Mouse (Mus musculus): Measurements from ENCODE around the gene Tanc2. TPM values are rescaled to one million over a fixed set of nuclear protein-coding genes. Genes with fewer than 3 reads are reported as not detected.
A peak's percentile ranks its signal among the peaks of the same experiment; 100 is the strongest.

Tanc2 gene
- total RNA-seq, 2 experiments from 2014 or later, result 1.2 to 1.6 TPM

DNA sequence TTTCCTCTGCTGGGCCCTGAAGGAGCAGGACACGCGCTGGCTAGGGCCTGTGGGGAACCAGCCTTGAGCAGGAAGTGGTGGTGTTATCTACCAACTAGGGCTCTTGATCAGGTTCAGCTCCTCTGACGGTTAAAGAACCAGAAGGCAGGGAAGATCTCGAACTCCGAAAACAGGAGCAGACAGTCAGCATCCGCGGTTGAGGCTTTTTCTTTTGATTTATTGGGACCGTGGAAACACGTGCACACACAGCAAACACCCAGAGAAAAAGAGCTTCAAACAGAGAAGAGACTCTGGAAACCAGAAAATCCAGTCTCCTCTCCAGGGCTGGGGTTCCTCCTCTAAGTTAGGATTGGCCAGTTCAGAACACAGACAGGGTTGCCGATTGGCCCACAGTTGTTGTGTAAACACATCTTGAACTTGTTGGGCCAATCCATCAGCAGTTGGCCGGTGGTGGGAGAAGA lies 356.9 kb downstream of the Tanc2 start:
- no peak for ATAC-seq (replicated peaks; ENCODE audit: poor library complexity, severe bottlenecking)

- peak; percentile 8; the same call in 1 of the 2 replicates for ATAC-seq (replicated peaks; ENCODE audit: poor library complexity, severe bottlenecking)
These were observed 358.5 kb downstream of the Tanc2 start for GRCm38 (mm10) chr11:105948255-105948654.

DNA sequence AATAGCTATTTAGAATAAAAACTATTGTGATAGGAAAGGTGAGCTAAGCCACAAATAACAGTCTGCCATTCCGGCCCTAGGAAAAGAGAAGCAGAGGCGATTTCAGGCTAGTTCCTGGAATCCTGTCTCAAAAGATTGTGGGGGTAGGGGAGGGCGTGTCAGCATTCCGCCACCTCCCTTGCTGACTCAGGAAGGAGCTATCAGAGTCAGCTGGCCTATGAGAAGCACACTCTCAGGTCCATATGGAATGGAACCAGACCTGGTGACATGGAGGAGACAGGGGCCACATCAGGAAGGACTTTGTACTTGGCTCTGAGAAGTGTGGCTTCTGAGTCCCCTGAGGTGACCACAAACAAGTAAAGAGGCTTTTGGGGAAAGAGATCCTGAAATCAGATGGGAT lies 360.7 kb downstream of the Tanc2 start:
- ATAC-seq (replicated peaks; ENCODE audit: poor library complexity, severe bottlenecking), result no peak

DNA sequence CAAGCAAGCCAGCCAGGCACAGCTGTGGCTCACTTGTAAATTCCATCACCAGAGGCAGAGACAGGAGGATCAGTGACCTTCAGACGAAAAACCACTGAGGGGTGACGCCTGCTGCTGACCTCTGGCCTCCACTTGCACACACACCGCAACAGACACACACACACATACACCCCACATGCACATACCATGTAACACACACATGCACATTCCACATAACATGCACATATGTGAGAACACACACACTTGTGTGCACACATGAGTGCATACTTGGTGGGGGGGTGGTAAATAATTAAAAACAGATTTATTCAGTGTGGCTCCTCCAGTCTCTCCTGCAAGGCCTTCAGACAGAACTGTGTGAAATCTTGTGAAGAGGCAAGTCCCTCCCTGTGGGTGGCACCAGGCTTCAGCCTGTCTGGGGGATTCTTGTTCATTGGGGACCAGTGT lies 361.8 kb downstream of the Tanc2 start:
- no peak for ATAC-seq (replicated peaks; ENCODE audit: poor library complexity, severe bottlenecking)

- ATAC-seq (replicated peaks; ENCODE audit: poor library complexity, severe bottlenecking), result no peak
These were observed 362.3 kb downstream of the Tanc2 start for GRCm38 (mm10) chr11:105952111-105952510.

- no peak for ATAC-seq (replicated peaks; ENCODE audit: poor library complexity, severe bottlenecking)
These were observed 363.2 kb downstream of the Tanc2 start, which contains the start of gene Cyb561 for GRCm38 (mm10) chr11:105952911-105953386. Gene Cyb561, minus strand, starts transcription at chr11:105953336.

GRCm38 (mm10) chr11:105953402-105953801 lies 363.6 kb downstream of the Tanc2 start:
- ATAC-seq (replicated peaks; ENCODE audit: poor library complexity, severe bottlenecking), result peak; percentile 48

DNA sequence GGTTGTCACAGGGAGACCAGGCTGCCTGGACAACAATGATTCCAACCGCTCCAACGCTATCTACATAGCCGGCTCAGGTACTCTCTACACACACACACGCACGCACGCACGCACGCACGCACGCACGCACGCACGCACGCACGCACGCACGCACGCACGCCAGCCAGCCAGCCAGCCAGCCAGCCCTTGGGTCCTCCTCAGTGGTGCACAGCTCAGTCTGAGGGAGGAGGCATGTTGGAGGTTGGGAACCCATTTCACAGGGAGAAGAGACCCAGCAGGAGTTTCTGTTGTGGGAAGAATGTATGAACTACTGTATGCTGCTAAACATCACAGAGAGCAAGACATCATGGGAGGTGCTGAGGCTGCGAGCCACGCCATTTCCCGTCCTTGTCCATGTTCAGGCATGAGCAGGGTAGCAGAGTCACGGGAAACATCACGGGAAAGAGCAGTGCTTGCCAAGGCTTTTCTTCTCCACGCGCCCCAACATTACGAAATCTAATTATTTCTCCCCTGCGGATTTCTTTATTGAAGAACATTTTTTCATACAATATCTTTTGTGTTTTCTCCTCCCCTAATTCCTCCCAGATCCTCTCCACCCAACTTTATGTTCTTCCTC lies 366.1 kb downstream of the Tanc2 start:
- no peak for ATAC-seq (replicated peaks; ENCODE audit: poor library complexity, severe bottlenecking)

DNA sequence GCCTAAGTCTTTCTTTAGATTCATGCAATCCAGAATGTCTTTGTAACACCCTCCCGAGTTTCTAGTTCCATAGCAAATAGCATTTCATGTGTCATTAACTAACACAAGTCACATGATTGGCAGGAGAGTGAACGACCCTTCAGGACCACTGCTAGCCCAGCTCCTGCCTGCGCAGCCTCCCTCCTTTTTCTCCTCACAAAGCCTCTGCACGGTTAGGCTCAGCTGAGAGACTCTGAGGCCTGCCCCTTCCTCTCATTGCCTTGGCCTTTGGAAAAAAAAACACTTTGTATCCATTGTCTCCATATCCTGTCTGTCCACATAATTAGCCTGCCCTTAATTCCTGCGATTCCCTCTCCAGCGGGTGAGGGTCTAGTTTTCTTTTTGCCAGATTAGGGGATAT lies 367.7 kb downstream of the Tanc2 start:
- no peak for ATAC-seq (replicated peaks; ENCODE audit: poor library complexity, severe bottlenecking)

- ATAC-seq (replicated peaks; ENCODE audit: poor library complexity, severe bottlenecking), result no peak
These were observed 368.8 kb downstream of the Tanc2 start for GRCm38 (mm10) chr11:105958566-105958965.

DNA sequence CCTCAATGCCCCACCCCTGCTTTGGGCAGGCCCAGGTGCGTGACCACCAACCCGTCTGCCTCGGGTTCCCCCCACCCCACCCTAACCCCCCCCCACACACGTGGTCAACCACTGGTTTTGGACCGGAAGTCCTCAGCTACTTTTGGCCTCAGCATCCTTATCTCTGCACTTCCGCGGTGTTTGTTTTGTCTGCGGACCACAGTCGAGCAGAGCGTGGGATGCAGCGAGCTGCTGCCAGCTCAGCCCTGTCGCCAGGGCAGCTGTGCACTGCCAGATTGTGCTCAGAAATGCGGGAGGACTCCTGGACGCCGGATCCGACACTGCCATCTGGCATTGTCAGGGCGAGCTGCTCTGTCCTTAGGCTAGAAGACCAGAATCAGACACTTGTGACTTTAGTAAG lies 369.6 kb downstream of the Tanc2 start:
- ATAC-seq (replicated peaks; ENCODE audit: poor library complexity, severe bottlenecking), result peak; percentile 14

- 0 out of 2 replicates have a peak, but pooled peaks have one; percentile 26 for ATAC-seq (replicated peaks; ENCODE audit: poor library complexity, severe bottlenecking)
These were observed 374.9 kb downstream of the Tanc2 start for GRCm38 (mm10) chr11:105964691-105965090.

DNA sequence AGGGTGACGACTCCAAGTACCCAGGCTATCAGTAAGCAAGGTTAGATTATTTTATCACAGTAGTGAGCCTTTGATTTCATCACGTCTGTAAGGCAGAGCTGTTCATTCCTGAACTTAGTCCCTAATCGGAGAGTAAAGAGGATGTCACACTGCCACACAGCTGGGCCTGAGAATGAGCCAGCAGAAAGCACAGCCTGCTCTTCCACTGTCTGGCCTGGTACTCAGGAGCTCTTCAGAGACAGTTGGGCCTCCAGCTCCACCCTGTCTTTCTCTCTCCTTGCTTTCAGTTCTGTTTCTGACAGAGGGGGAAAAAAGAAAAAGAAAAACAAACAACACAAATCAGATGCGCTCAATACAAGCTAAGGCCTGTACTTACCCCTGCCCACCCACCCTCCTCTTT lies 376.5 kb downstream of the Tanc2 start:
- no peak; the same call in 1 of the 2 replicates for ATAC-seq (replicated peaks; ENCODE audit: poor library complexity, severe bottlenecking)

- peak; percentile 39; the same call in 1 of the 2 replicates for ATAC-seq (replicated peaks; ENCODE audit: poor library complexity, severe bottlenecking)
These were observed 378.2 kb downstream of the Tanc2 start, which contains the start of gene Ace for GRCm38 (mm10) chr11:105967741-105968574. Gene Ace, plus strand, starts transcription at chr11:105967945.

- ATAC-seq (replicated peaks; ENCODE audit: poor library complexity, severe bottlenecking), result no peak
These were observed 379.2 kb downstream of the Tanc2 start for GRCm38 (mm10) chr11:105968948-105969347.

DNA sequence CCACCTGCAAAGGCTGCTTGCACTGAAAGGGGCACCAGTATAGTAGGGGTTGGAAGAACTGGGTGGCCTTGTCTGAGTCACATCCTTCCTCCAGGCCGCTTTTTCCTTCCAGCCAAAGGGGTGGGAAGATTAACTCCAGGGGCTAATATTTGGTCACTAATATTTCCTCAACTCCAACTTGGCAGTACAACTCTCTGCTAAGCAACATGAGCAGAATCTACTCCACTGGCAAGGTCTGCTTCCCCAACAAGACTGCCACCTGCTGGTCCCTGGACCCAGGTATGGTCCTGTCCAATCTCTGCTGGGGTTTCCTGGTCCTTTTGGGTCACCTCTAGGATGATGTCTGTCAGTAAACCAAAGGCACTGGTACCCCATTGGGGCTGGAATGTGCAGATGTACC lies 379.7 kb downstream of the Tanc2 start:
- no peak for ATAC-seq (replicated peaks; ENCODE audit: poor library complexity, severe bottlenecking)

DNA sequence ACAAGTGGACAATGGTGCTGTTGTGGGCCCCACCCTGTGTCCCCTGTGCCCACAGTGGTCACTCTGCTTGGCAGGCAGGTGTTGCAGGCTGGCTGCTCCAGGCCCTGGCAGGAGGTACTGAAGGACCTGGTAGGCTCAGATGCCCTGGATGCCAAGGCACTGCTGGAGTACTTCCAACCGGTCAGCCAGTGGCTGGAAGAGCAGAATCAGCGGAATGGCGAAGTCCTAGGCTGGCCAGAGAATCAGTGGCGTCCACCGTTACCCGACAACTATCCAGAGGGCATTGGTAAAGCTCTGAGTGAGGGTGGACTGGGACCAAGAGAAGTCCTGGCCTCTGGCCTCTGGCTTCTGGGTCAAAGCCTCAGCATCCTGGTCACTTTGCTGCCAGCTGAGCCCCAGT lies 384.8 kb downstream of the Tanc2 start:
- ATAC-seq (replicated peaks; ENCODE audit: poor library complexity, severe bottlenecking), result no peak

DNA sequence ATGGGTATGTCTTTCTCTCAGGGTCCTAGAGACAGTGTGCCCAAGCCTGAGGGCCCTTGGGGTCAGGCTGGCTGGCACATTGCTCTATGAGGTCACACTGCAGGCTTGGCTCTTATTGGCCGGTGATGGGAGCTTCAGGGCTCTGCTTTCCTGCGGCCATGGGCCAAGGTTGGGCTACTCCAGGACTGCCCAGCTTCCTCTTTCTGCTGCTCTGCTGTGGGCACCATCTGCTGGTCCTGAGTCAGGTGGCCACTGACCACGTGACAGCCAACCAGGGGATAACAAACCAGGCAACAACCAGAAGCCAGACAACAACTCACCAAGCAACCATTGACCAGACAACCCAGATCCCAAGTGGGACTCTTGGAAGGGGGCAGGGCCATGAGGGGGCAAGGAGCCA lies 385.3 kb downstream of the Tanc2 start:
- peak; percentile 57; the same call in 1 of the 2 replicates for ATAC-seq (replicated peaks; ENCODE audit: poor library complexity, severe bottlenecking)

GRCm38 (mm10) chr11:105975636-105976035 lies 385.9 kb downstream of the Tanc2 start:
- no peak for ATAC-seq (replicated peaks; ENCODE audit: poor library complexity, severe bottlenecking)

DNA sequence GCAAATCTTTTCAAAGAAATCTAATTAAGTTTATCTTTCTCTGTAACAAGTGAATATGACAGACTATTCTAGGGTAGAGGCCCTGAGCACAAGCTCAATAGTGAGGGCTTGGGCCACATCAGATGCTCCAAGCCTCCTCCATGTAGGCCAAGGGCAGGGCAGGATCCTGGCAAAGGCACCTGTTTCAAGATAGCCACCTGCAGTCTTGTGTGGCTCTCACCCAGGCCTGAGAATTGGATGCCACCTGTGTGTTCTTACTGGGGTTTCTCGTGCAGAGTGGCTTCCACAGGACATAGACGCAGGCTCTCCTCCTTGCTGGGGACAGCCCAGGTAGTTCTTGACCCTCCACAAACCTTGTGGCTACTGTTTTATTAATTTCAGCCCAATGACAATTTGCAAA lies 388.4 kb downstream of the Tanc2 start:
- no peak for ATAC-seq (replicated peaks; ENCODE audit: poor library complexity, severe bottlenecking)

GRCm38 (mm10) chr11:105978634-105979033 lies 388.8 kb downstream of the Tanc2 start:
- ATAC-seq (replicated peaks; ENCODE audit: poor library complexity, severe bottlenecking), result no peak
